In genomic region chr12:89700937-89701458, GRCm38 (mm10) we compare ENCODE assay signal across 15 mouse cellular contexts.
DNase-seq lines count a peak whose midpoint lies in the region; ATAC-seq and TF ChIP-seq lines count a peak whose summit lies in the region.
"Had no signal": no experiment of that assay in that cellular context is flagged by ENCODE, and none has a peak within 500 bp of the region (broad histone marks: within the 10 kb centered on the region; RNA-seq: fewer than 3 reads in every experiment).

No protein-coding gene starts in this region.

- no peaks in the 10 kb centered on the region for H3K36me3 ChIP-seq in heart, embryonic 11.5 days (ENCODE audit: control insufficient read depth, insufficient read depth, low read length)
- no peaks in the 10 kb centered on the region for H3K36me3 ChIP-seq in heart, adult 2 months (ENCODE audit: control insufficient read depth, insufficient read depth, low read length)
- no peaks in the 10 kb centered on the region for H3K36me3 ChIP-seq in lung, embryonic 15.5 days
- H3K36me3 ChIP-seq: embryonic facial prominence, embryonic 15.5 days had no signal

- H3K27ac ChIP-seq in heart, embryonic 11.5 days (ENCODE audit: low read depth, low read length), result no peak overlapping the region
- no peak overlapping the region for H3K27ac ChIP-seq in heart, adult 2 months
- H3K27ac ChIP-seq in lung, embryonic 15.5 days, result no peak overlapping the region
- H3K27ac ChIP-seq: embryonic facial prominence, embryonic 15.5 days; forebrain, embryonic 13.5 days; gastrocnemius, adult 2 months had no signal

- H3K27me3 ChIP-seq in heart, embryonic 11.5 days (ENCODE audit: control insufficient read depth, insufficient read depth, low read length), result no peaks in the 10 kb centered on the region
- no peaks in the 10 kb centered on the region for H3K27me3 ChIP-seq in heart, adult 2 months (ENCODE audit: control insufficient read depth, insufficient read depth, low read length)
- H3K27me3 ChIP-seq in lung, embryonic 15.5 days, result no peaks in the 10 kb centered on the region
- H3K27me3 ChIP-seq: embryonic facial prominence, embryonic 15.5 days; forebrain, embryonic 13.5 days had no signal

- no peaks in the 10 kb centered on the region for H3K9me3 ChIP-seq in heart, embryonic 11.5 days (replicated peaks; ENCODE audit: control insufficient read depth, low read length)
- no peaks in the 10 kb centered on the region for H3K9me3 ChIP-seq in lung, embryonic 15.5 days
- H3K9me3 ChIP-seq: embryonic facial prominence, embryonic 15.5 days; forebrain, embryonic 13.5 days had no signal

- DNase-seq in heart, adult 2 months, result no peak
- DNase-seq in lung, adult 18-20 months, result no peak
- peak; percentile 38 for DNase-seq in Muller cell, postnatal 12 days (ENCODE audit: inconsistent ontology term)
- DNase-seq in cerebellum, adult 8-10 months, result peak; percentile 50
- DNase-seq in embryo, embryonic 10.5 days (ENCODE audit: low spot score), result no peak
- no peak for DNase-seq in adrenal gland, adult 18-20 months (ENCODE audit: low spot score in 2 of 2)
- DNase-seq: adrenal gland, postnatal 25 days; gastrocnemius, adult 2 months; kidney, postnatal 14 days had no signal

- peak; percentile 42; the same call in 1 of the 2 replicates for ATAC-seq in heart, embryonic 11.5 days (replicated peaks; ENCODE audit: insufficient number of reproducible peaks, low FRiP score, low TSS enrichment)
- peak; percentile 52; the same call in 1 of the 2 replicates for ATAC-seq in lung, embryonic 15.5 days (ENCODE audit: borderline replicate concordance, extremely low read depth, low FRiP score, low TSS enrichment)
- ATAC-seq: forebrain, embryonic 13.5 days; intestine, embryonic 16.5 days had no signal

- H3K4me2 ChIP-seq in heart, embryonic 11.5 days, result no peak overlapping the region
- H3K4me2 ChIP-seq in lung, embryonic 15.5 days, result no peak overlapping the region
- H3K4me2 ChIP-seq: embryonic facial prominence, embryonic 15.5 days; forebrain, embryonic 13.5 days; midbrain, embryonic 11.5 days had no signal

- TF ChIP-seq CTCF in heart, adult 2 months (IDR thresholded peaks at IDR 0.05), result no peak

- intact Hi-C loops in heart, adult 2 months (cut with DNase I), result no loop called here

- no peaks in the 10 kb centered on the region for H3K4me1 ChIP-seq in heart, embryonic 11.5 days (ENCODE audit: control insufficient read depth, insufficient read depth, low read length)
- no peaks in the 10 kb centered on the region for H3K4me1 ChIP-seq in heart, adult 2 months (ENCODE audit: control insufficient read depth, insufficient read depth, low read length)
- no peaks in the 10 kb centered on the region for H3K4me1 ChIP-seq in lung, embryonic 15.5 days
- H3K4me1 ChIP-seq: embryonic facial prominence, embryonic 15.5 days had no signal

- no peaks in the 10 kb centered on the region for H3K79me2 ChIP-seq in heart, adult 2 months (replicated peaks; ENCODE audit: control insufficient read depth, insufficient read depth, low read length)

- no peak for TF ChIP-seq POLR2A in heart, adult 2 months (IDR thresholded peaks at IDR 0.05; ENCODE audit: insufficient read depth, low read depth, low read length)

- H3K4me3 ChIP-seq in heart, embryonic 11.5 days (ENCODE audit: low read depth, low read length), result no peak overlapping the region
- H3K4me3 ChIP-seq in heart, adult 2 months, result no peak overlapping the region
- H3K4me3 ChIP-seq in lung, embryonic 15.5 days, result no peak overlapping the region
- H3K4me3 ChIP-seq: embryonic facial prominence, embryonic 15.5 days; forebrain, embryonic 13.5 days; gastrocnemius, adult 2 months had no signal

- TF ChIP-seq EP300 in heart, adult 2 months (IDR thresholded peaks at IDR 0.05; ENCODE audit: insufficient read depth, low read depth, low read length), result no peak

- 27% methylated on average over 3 of the region's 3 CpGs for WGBS in heart, embryonic 11.5 days (ENCODE audit: insufficient replicate concordance)
- WGBS in heart, adult 2 months, result 12% methylated on average over 3 of the region's 3 CpGs
- WGBS in lung, embryonic 15.5 days, result 31% methylated on average over 3 of the region's 3 CpGs

- H3K9ac ChIP-seq in heart, embryonic 11.5 days (ENCODE audit: low read depth, low read length), result no peak overlapping the region
- no peak overlapping the region for H3K9ac ChIP-seq in heart, adult 2 months (ENCODE audit: low read depth, low read length)
- no peak overlapping the region for H3K9ac ChIP-seq in lung, embryonic 15.5 days
- H3K9ac ChIP-seq: embryonic facial prominence, embryonic 15.5 days; forebrain, embryonic 13.5 days had no signal

Comparison
In these comparisons a context has a peak if more than half of its experiments do, and no peak if none do; other contexts are left out.
1. DNase-seq: peak in Muller cell, postnatal 12 days (single experiment) and cerebellum, adult 8-10 months (single experiment); none in heart, adult 2 months (0 of 2), lung, adult 18-20 months (0 of 2), embryo, embryonic 10.5 days (single experiment) and adrenal gland, adult 18-20 months (0 of 2).